Mouse (Mus musculus): ENCODE measurements around the gene 0610010F05Rik. TPM values are rescaled to one million over a fixed set of nuclear protein-coding genes. Genes with fewer than 3 reads are reported as not detected.
"Not testable (repeated sequence)": the region's sequence is repeated elsewhere in the genome, so short reads cannot be mapped to it uniquely, and the experiment has no call there.

0610010F05Rik gene
- total RNA-seq, 2 experiments from 2014 or later, result 7.8 to 9.2 TPM

DNA sequence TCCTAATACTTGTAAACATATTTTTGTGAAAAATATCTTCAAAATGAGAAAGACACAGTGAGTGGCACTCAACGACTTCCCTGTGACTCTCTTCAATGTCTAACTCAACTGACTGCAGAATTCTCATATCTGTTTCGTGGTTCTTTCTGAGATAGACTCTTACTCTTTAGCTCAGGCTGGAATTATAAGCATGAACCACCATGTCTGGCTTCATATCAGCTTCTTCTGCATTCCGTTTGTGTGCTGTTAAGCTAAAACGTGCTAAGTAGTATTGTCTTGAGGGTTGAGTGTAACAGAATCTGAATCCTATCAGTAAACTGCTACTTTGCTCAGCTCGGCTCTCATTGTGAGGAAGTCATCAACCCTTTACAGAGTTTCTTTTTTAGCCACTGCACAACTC is 14.4 kb downstream of the 0610010F05Rik start:
- no peak for DNase-seq
- intact Hi-C loops (cut with DNase I; ENCODE audit: low total_unique reads), result no loop called here

DNA sequence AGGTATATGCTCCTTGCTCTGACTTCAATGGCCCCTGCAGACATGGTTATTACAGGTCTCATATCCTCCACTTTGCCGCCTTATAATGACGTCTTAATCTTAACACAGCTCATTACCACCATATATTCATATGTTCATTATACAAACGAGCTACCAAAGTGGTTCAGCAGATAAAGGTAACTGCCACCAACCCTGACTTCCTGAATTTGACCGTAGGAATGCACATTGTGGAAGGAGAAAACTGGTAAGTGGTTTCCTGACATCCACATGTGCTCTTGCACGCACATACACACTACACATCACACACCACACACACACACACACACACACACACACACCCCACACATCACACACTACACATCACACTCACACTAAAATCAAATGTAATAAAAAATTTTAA is 18.9 kb downstream of the 0610010F05Rik start:
- no peak for DNase-seq
- intact Hi-C loops (cut with DNase I; ENCODE audit: low total_unique reads), result no loop called here

DNA sequence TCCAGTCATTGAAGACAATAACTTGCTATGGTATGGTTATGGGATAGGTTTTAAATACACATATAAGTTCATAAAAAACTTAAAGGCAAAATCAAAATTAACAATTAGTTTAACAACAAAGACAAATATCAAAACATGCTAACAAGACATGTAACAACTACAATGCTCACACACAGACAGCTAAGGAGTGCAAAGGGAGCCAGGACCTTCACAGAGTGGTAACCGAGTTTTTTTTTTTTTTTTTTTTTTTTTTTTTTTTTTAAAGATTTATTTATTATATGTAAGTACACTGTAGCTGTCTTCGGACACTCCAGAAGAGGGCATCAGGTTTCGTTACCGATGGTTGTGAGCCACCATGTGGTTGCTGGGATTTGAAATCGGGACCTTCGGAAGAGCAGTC is 26.1 kb downstream of the 0610010F05Rik start:
- intact Hi-C loops (cut with DNase I; ENCODE audit: low total_unique reads); DNase-seq: not testable (repeated sequence)

DNA sequence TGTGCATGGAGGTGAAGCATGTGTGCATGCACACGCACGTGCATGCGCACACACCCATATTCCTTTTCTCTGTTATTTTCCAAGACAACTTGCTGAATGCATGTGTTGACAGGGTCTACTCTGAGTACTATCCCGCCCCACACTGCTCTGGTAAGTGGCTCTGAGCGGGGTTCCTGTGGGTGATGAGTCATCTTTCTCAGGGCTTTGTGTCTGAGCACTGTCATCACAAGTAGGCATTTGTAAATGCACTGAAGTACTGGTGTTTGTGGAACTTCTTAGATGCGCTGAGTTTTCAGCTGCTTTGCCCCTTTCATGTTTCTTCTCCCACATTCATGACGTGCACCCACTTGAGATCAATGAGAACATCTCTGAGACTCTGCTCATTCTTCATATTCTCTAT is 63.3 kb downstream of the 0610010F05Rik start:
- DNase-seq, result no peak
- intact Hi-C loops (cut with DNase I; ENCODE audit: low total_unique reads), result no loop called here

DNA sequence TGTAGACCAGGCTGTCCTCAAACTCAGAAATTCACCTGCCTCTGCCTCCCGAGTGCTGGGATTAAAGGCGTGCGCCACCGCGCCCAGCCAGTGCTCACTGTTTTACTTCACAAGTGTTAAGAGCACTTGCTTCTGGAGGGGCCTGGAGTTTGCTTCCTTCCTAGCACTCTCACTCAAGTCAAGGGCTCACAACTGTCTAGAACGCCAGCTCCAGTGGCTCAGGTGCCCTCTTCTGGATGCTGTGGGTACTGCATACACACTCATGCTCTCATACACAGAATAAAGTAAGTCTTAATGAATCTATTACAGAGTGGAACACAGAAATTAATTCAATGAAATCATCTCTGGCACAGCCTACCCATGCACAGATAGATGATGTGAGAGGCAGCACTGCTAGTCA is 67.7 kb downstream of the 0610010F05Rik start:
- DNase-seq, result peak; percentile 64
- intact Hi-C loops (cut with DNase I; ENCODE audit: low total_unique reads), result no loop called here

DNA sequence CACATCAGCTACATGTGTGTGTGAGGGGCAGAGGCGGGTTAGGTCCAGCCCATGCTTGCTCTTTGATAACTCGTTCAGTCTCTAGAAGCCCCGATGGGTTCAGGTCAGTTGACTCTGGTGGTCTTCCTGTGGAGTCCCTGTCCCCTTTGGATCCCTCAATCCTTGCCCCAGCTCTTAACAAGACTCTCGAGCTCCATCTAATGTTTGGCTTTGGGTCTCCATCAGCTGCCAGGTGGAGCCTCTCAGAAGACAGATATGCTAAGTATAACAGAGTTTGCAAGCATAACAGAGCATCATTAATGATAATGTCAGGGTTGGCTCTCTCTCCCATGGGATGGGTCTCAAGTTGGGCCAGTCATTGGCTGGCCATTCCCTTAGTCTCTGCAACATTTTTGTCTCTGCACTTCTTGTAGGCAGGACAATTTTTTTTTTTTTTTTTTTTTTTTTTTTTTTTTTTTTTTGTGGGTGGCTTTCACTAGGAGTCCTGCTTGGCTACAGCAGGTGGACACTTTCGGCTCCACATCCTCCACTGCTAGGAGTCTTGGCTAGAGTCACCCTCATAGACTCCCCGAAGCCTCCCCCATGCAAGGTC is 76.3 kb downstream of the 0610010F05Rik start:
- intact Hi-C loops (cut with DNase I; ENCODE audit: low total_unique reads), result no loop called here
- DNase-seq, result no peak

DNA sequence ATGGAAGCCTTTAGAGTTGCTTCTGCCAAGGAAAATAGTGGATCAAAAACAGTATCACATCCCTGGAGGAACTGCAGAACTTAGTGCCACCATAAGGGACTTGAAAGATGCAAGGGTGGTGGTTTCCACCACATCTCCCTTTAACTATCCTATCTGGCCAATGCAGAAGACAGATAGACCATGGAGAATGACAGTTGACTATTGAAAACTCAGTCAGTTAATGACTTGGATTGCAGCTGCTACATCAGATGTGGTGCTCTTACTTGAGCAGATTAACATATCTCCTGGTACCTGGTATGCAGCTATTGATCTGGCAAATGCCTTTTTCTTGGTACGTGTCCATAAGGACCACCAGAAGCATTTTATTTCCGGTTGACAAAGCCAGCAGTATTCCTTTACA is 96.0 kb downstream of the 0610010F05Rik start:
- no peak for DNase-seq
- intact Hi-C loops (cut with DNase I; ENCODE audit: low total_unique reads), result no loop called here

DNA sequence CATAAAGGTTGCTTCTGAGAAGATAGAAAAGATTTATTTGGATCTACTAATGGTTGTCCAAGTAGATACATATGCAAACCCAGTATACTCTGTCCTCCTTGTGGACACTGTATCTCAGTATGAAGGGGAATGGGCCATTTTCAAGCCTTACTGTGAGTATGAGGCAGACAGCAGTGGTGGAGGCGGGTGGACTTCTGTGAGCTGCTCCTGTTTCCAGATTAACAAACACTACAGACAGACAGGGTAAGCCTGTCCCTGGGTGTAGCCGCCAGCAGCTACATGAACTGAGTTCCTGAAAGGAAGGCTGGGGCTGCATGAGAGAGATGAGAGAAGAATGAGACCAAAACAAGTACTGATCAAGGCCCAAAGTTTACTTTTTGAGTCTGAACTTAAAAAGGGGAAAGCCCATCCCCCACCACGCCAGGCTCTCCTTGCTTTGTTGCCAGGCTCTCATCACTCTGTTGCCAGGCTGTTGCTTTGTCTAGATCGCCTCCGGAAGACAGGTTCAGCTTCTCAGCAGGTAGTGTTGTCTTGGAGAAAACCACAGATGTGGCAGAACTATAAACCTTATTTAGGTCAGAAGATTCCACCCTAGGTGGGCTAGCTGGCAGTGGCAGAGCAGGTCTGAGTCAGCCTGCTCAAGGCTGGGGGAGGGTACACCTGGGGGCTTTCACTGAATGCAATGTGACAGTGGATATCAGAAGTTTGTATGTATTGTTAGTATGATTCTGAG is 112.8 kb downstream of the 0610010F05Rik start, which contains the start of gene 1700093K21Rik:
TSS of gene 1700093K21Rik (minus strand) at position 683 of the 733 bp plus-strand sequence.
- intact Hi-C loops (cut with DNase I; ENCODE audit: low total_unique reads), result no loop called here
- no peak for DNase-seq

DNA sequence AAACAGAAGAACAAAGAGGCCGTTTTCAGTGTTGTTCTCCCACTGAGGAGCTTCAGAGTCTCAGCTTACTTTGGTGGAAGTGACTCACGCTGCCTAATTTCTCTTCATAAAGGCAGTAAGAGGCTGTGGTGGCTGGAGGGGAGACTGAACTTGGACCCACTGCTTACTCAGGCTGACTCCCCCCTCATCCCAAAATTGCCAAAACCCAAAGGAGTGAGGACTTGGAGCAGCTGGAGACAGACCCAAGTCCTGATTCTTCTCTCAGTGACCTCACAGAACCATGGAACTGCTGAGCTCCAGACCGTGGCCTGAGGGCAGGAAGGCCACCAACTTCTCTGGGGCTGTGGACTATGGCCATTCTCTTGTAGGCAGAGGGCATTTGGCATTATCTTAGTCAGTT is 114.5 kb downstream of the 0610010F05Rik start:
- intact Hi-C loops (cut with DNase I; ENCODE audit: low total_unique reads), result no loop called here
- DNase-seq, result no peak

DNA sequence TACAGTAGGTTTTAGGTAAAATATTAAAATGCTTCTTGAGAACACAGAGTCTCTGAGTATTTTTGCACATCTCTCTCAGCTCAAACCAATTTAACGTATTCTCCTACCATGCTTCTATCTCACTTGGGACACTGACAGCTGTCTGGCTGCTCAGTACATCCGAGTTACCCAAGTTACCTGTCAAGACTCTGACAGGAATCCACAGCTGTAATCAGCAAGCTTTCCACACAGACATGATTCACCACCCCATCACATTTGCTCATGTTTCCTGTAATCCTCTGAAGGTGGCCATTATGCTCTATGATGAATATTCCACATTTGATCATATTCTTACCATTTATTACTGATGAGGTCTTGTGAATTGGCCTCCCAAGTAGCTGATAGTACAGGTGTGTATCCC is 118.1 kb downstream of the 0610010F05Rik start:
- DNase-seq, result no peak
- intact Hi-C loops (cut with DNase I; ENCODE audit: low total_unique reads), result no loop called here

Other genes with a start within 250 kb of the 0610010F05Rik start
- 10 to 100 TPM; 31.0 to 37.2 TPM for gene Ahsa2, start 135.6 kb downstream of the 0610010F05Rik start, total RNA-seq (2021)
- gene 1700093K21Rik, start 112.5 kb downstream of the 0610010F05Rik start, total RNA-seq (2021), result not detected
- 10 to 100 TPM in 1 of 2 experiments, 1 to 10 TPM in 1; 9.9 to 12.4 TPM for gene Pus10, start 32.0 kb upstream of the 0610010F05Rik start, total RNA-seq (2021)
- gene Pex13, start 32.3 kb upstream of the 0610010F05Rik start, total RNA-seq (2021), result 10 to 100 TPM; 12.7 to 16.5 TPM
- gene Rel, start 137.3 kb upstream of the 0610010F05Rik start, total RNA-seq (2021), result 1 to 10 TPM; 2.5 to 3.3 TPM